Mouse (Mus musculus): ENCODE results near the gene Mbnl1.

The Mbnl1 gene

DNA sequence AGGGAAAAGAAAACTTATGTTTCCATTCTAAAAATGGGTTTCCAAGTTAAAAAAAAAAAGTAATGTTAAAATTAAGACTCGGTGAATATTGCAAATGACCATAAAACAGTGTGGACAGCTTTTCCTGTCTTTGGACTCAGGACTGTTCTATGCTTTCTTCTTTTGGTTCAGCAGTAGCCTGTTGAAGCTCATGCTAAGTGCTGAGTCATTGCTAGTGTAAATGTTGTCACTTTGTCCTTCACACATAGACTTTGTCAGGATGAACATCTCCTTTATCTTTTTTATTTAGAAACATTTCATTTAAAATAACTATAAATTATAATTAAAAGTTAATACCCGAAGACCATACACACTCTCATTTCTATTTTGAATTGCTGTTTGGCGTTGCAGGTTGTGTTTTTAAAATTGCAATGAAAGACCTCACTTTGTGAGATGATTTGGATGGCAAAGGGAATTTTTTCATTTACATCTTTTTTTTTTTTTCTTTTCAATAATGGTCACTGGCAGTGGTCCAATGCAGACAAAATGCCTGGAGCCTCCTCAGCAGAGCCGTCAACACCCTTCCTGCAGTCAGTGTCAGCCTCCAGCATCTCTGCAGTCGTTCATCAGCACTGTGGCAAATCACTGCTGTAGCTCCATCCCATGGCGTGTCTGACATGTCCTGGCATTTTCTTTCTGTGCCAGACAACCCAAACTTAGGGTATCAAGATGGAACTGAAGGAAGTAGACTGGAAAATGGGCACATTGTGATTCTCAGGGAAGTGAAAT lies 96.4 kb downstream of the Mbnl1 start:
- DNase-seq (ENCODE audit: low spot score in 2 of 2): no peak

DNA sequence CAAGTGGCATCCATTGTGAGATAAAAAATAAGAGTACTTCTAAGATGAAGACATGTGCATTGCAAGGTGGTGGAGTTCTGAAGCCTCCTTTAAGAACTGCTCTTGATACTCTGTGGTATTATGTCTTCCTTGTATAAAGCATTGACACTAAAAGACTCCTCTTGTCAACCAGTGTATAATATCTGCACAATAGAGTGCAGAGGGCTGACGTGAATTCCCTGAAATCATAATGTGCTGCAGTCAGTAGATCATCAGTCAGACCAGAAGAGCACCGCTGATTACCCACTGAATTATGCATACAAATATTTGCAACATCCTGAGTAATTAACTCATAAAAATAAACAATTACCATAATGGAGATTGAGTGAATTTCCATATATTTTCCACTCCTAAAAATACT lies 97.2 kb downstream of the Mbnl1 start:
- no peak for DNase-seq (ENCODE audit: low spot score in 2 of 2)

DNA sequence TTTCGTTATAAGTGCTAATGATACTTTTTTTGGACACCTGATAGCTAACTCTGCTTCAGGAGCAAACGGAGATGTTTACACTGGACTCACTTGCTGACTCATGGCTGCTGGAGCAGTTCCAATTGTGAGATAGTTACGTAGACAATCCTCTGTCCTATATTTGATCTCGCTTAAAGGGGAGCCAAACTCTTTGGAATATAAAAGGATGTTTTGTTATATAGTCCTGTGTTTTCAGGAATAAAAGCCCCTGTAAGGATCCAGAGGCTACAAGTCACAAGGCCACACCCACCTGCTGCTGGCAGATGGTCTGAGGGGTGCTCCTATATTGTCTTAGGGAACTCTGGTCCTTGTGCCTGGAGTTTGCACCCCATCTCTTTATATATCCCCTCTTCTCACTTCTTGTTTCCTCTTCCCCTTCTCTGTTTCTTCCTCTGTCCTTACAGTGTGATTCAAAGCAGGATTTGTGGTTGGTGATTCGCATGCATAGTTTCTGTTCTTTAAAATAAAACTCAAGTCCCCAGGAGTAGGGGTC lies 97.9 kb downstream of the Mbnl1 start:
- no peak for DNase-seq (ENCODE audit: low spot score in 2 of 2)

DNA sequence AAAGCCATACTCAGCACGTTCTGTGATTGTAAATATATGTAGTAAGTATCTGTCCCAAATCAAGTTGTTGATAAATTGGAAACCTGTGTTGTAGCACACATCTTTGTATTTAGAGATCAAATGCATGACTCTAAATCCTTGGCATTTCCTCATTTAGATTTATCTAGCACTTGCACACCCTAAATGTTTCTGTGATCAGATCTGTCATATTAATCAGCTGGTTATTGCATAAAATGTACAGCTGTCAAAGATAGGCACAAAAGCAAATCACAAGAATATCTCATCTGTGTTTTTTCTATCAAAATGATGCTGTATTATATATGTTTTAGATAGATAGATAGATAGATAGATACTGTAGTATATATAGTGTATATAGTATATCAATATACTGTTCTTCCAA lies 98.9 kb downstream of the Mbnl1 start:
- no peak for DNase-seq (ENCODE audit: low spot score in 2 of 2)

DNA sequence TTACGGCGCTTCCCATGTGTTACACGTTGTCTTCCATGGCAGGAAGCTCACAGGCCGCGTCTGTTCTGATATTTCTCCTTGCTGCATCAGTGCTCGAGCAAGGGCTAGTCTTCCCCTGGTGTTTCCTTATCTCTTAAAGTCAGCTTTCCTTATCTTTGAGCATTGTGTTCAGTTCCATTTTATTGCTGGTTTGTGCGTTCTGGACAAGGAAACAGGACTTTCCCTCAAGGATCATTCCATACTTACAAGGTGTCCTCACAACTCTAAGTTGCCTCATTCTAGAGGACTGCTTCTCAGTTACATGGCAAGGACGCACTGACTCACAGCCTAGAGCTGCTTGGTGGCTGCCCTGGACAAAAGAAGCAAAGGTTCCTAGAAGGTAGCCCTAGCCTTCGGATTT lies 101.6 kb downstream of the Mbnl1 start:
- DNase-seq (ENCODE audit: low spot score in 2 of 2): no peak

DNA sequence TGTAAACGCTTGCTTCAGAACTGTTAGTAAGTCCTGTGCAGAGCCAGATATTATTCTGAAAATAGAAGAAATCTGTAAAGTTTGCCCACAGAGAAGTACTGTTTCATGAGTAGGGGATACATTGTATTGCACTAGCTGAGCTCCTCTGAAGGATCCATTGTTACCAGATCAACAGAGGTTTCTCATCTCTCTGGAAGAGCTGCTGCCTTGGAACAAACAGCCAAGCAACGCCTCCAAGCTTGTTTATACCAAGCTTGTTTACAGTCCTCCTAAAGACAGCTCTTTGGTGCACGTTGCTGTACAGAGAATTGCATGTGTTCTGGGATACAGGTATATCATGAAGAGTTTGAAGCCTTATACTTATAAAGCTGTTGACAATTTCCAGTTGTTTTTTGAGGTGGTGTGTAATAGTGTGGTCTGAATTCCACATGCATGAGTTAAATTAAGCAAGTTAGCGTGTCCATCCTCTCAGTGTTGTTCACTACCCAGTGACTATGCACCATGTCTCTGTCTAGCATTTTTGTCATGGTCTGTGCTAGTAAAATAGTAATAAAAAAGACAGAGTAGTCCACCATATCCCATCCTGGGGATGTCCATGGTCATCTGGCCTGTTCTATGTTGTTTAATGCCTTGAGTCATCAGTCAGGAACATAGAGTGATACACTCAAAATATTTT lies 102.4 kb downstream of the Mbnl1 start:
- DNase-seq (ENCODE audit: low spot score in 2 of 2): no peak

DNA sequence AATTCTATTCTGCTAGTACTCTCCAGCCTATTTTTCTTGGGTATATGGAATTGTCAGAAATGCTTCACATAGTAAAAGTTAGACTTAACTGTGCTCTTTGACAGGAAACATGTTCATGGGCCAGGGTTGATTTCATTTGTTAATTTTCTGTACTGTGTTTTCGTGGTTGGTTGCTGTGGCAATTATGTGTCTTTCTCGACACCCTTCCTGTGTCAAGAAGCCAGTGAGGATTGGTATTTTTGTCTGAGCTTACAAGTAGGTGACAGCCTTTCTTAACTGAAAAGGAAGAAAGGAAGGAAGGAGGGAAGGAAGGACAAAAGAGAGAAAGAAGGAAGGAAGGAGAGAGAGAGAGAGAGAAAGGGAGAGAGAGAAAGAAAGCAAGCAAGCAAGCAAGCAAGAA lies 103.3 kb downstream of the Mbnl1 start:
- no peak for DNase-seq (ENCODE audit: low spot score in 2 of 2)

DNA sequence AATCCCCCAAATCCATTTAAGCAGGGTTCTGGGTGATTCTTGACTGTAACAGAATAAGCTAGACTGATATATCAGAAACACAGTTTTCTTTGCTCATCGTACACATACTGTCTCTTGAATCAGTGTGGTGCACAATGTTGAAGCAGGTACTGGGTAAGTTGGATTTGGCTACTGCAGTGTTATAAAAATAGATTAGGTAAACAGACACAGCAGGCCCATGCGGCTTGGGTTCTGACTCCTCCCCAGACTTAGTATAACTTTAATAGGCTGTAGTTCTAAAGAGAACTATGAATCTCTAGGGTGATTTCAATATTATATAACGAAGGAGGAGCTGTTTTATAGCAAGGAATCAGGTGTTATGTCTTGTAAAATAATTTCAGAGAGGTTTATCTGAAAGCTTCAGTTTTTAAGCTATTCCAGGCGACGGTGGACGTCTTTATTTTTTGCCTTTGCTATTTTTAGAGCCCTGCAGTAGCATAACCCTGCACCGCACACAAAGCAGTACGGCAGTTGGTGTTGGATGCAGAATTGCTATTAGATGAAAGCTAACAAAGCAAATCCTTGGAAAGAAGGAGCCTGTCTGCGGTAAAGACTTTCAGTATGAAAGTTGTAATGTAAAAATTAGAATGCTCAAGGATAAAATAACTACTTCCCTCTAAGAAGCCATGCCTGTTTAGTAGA lies 103.9 kb downstream of the Mbnl1 start:
- DNase-seq (ENCODE audit: low spot score in 2 of 2): no peak

DNA sequence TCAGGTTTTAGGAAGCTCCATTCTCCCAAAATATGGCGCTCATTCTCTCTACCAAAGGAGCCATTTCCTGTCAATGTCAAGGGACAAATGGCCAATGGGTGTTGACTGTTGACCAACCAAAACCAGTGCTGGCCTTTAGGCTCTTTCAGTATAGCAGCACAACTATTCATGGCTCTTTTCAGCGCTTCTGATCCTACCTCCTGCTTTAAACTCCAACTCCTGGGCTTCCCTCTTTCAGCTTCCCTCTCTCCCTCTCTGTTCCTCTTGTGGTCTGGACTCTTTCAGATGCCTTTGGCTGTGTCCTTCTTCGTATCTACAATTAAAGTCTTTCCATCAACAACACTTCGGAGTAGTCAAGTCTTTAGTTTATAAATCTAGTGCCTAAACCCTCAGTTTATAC lies 107.2 kb downstream of the Mbnl1 start:
- DNase-seq (ENCODE audit: low spot score in 2 of 2): no peak

DNA sequence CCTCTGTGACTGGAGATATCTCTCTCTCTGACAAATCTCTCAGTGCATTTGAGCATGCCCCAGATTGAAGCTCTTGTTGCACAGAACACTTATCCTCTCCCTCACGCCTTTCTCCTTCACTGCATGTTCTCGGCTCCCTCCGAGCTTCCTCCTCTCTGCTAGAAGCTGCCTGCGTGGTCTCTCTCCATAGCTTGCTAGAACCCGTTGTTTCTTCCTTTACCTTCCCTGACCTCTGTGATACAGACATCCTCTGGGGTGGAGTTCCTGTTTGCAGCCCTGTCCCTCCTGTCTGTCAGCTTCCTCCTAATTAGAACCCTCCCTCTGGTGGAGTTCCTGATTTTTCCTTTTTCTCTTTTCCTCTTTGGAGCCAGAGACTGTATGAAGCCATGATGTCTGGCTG lies 108.1 kb downstream of the Mbnl1 start:
- DNase-seq (ENCODE audit: low spot score in 2 of 2): no peak

DNA sequence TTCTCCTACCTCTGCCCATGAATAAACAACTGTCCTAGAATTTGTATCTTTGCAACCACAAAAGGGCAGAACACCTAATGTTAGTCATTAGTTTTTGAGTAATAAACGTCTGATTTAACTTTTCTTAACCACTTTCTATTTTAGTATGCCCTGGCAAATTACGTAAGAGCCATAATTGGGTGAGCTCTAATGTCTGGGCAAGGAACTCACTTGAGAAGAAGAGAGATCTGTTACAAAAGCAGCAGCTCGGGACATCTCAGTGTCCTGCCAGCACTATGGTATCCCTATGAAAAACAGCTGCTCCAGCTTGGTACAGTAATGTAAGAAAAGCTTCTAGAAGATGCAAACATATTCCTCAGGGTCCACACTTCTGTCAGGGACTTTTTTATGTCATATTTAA lies 109.5 kb downstream of the Mbnl1 start:
- no peak for DNase-seq (ENCODE audit: low spot score in 2 of 2)

DNA sequence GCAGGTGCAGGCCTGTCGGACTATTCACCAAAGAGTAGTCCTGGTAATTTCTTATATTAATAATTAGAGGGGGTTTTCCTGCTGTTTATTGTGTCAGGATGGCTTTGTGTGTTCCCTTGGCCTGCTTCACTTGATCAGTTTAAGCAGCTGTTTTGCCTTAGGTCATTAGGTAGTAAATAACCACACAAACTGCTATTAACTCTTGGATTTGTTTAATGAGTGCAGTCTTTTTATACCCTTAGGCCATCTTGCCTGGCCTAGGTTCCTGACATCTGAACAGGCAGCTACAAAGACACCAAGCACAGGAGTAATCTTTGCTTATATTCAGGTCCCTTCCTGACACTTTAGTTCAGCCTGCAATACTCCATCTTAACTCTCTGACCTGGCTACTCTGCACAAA lies 110.0 kb downstream of the Mbnl1 start:
- DNase-seq (ENCODE audit: low spot score in 2 of 2): no peak

DNA sequence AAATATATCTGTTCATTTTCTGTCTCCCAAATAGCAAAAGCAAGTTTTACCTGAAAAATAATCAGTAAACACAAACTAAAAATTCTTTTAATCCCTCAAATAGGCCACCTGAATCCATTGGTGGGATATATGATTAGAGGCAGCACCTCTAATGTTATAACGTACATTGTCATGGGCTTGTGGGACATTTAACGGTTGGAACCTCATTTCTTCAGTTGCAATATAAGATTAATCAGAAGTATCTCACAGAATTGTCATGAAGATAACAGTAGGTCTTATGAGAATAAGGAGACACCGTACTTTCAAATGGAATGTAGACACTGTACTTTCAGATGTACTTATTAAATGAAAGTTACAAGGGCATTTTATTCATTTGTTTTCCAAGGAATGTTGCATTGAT lies 112.1 kb downstream of the Mbnl1 start:
- no peak for DNase-seq (ENCODE audit: low spot score in 2 of 2)

DNA sequence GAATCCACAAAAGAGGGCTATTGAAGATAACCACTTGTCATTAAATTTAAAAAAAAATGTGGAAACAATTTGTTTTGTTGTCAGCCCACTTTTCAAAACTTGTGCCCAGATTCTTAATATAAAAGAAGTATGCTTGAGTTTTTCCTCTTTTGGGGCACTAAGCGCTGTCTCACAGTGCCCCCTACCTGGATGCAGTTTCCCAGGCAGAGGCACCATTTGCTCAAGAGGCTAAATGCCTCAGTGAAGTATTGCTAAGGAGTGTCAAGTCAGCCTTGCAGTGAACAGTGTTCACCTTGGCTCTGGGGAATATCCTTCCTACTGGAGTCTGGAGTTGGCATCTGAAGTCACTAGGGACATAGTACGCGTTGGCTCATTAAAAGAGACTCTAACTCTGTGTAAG lies 113.4 kb downstream of the Mbnl1 start:
- DNase-seq (ENCODE audit: low spot score in 2 of 2): no peak

DNA sequence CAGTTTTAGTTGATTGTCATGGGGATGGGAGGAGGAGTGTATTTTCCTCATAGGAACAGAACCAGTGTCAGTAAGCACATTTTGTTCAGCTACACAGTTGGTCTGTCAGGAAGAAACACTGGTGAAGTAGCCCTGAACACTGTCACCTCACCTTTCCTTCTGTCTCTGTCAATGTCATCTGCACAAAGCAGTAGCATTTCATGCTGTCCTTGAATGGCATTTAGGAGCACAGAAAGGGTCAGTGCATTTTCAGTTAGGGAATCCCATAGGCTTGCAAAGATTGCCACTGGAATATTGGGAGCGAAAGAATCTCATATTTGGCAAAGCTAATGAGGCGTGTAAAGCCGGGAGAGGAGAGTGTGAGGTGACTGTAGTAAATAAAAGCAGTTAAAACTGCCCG lies 114.5 kb downstream of the Mbnl1 start:
- no peak for DNase-seq (ENCODE audit: low spot score in 2 of 2)

DNA sequence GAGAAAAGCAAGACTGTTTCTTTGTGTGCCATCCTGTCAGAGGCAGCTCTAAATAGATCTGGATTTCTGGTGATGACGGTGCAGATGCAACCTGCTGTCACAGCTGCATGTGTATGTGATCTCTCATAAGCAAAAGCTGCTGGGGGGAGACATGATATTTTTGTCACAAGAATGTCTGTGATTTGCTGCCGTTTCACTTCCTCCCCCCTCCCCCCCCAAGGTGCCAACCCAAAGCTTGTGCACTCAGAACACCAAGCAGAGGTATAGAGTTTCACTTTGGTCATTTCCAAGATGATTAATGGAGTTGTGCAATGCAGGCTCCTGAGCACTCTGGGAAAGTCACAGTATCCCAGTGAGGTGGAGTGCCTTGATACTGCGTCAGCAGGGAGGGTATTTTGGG lies 116.7 kb downstream of the Mbnl1 start:
- DNase-seq (ENCODE audit: low spot score in 2 of 2): no peak

DNA sequence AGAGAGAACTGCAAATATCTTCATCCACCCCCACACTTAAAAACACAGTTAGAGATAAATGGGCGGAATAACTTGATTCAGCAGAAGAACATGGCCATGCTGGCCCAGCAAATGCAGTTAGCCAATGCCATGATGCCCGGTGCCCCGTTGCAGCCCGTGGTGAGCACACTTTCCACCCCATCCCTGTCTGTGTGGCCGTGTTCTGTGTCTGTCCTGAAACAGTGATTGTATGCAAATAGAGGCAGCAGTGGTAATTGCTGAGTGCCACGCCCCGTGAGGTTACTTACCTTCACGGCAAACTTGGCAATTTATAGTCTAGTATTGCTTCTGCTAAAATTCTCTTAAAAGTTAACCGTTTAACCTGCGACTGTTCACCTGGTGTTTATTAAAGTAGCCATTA lies 123.0 kb downstream of the Mbnl1 start:
- no peak for DNase-seq (ENCODE audit: low spot score in 2 of 2)

DNA sequence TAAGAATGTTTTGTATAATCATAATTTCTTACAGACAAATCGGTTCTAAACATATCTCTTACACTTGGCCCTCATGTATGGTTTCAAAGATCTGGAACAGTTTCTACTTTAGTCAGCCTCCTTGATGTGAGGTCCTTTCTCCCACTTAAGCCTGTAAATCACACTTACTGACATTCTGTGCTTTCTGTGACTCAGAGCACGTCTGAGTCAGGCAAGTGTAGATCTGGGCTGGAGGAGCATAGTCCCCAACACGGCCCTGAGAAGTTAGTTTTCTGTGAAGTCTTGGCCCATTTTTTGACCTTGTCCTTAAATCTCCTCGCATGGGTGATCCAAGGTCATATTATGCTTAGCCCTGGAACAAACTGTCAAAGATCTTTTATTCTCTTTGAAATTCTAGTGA lies 124.4 kb downstream of the Mbnl1 start:
- DNase-seq (ENCODE audit: low spot score in 2 of 2): no peak

DNA sequence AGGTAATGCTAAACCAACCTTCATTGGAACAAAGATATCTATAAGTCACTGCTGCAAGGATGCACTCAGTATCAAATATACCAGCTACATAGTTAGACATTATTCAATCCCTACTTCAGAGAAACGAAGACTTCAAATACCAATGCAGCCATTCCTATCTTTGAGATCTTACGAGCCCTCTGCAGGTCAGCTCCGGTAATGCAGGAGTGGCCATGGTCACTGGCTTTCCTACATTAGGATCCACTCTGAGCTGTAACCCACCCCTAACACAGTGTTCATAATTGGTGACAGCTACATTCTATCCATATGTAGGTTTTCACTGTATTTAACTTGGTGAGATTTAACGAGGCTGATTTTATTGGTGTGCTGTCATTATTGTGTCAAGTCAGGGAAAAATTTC lies 129.1 kb downstream of the Mbnl1 start:
- DNase-seq (ENCODE audit: low spot score in 2 of 2): peak; percentile 22 to 71

DNA sequence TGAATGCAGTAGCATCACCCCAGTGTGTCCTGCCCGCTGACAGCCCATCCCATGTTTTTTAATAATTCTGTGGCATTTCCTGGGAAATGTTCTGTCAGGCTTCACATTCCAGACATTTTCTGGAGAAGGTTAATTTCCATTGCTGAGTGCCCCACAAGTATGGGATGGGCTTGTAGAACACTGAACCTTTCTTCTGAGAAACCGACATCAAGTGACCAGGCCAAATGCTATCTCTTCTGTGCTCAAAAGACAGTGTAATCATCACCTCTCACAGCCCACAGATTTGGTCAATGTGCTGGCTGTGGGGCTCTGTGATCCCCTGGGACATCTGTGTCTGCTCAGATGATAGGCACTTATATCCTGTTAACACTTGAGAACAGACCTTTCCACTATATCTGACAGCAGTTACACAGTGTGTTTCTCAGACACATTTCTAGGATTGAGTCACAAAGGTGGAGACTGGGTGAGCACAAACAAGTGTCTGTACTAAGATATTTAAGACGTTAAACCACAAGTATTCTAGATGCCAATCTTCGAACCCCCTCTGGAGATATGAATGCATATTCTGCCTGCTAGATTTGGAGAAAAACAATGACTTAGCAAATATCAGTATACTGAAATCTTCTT lies 130.4 kb downstream of the Mbnl1 start:
- no peak for DNase-seq (ENCODE audit: low spot score in 2 of 2)

DNA sequence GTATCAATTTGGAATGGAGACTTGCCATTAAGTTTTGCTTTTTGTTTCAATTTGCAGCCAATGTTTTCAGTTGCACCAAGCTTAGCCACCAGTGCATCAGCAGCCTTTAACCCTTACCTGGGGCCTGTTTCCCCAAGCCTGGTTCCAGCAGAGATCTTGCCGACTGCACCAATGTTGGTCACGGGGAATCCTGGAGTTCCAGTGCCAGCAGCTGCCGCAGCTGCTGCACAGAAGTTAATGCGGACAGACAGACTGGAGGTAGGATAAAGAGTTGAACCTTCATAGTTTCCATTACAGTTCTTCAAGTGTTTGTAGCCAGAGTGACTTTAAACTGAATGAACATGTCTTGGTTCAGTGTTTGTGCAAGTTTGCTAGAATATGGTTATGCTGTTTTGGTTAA lies 131.0 kb downstream of the Mbnl1 start:
- DNase-seq (ENCODE audit: low spot score in 2 of 2): no peak

DNA sequence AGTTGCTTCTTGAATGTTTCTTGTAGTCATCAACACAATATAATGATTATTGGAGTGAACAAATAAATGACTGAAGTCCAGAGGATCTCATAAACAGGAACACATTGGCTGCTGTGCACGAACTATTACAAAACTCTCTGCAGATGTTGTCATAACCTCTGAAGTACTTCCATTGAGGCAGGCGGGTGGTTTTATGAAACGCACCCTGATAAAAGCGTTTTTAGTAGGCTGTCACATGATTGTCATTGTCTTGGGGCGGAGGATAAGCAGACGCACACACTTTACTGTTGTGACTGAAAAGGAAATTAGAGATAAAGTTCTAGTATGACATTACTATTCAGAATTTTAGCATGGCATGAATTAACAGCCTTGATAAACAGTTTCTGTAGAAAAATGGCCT lies 131.6 kb downstream of the Mbnl1 start:
- DNase-seq (ENCODE audit: low spot score in 2 of 2): no peak

All from frontal cortex, postnatal 14 days (tissue).